Mouse (Mus musculus): ENCODE data around the gene Vrk3. TPM values are rescaled to one million over a fixed set of nuclear protein-coding genes. Genes with fewer than 3 reads are reported as not detected.
"Not testable (repeated sequence)": the region's sequence is repeated elsewhere in the genome, so short reads cannot be mapped to it uniquely, and the experiment has no call there.

Vrk3 gene
- polyA plus RNA-seq, 1 experiment from 2014 or later = 45.3 TPM

- no peak overlapping the region for H3K27ac ChIP-seq
- peaks cover 12% of the 10 kb centered on the region for H3K4me1 ChIP-seq (replicated peaks; ENCODE audit: insufficient read depth, low read length)
- DNase-seq (ENCODE audit: low spot score) (no peak), ATAC-seq (replicated peaks; ENCODE audit: low FRiP score, low read depth) (no peak)
- H3K27me3 ChIP-seq (ENCODE audit: insufficient read depth, low read length) = no peaks in the 10 kb centered on the region
- H3K4me2 ChIP-seq (ENCODE audit: low read length) = peak overlapping the region; percentile 73
- TF ChIP-seq CTCF (IDR thresholded peaks at IDR 0.05; ENCODE audit: low read depth) = no peak
- H3K4me3 ChIP-seq (replicated peaks; ENCODE audit: low read depth, low read length) = no peak overlapping the region
- 0 out of 2 replicates have a peak, but pooled peaks cover 3% of the 10 kb centered on the region for H3K36me3 ChIP-seq (ENCODE audit: insufficient read depth, low read length)
- 63% methylated on average over 4 of the region's 4 CpGs for WGBS
- no peak overlapping the region for H3K9ac ChIP-seq (ENCODE audit: low read depth, low read length)
- no peaks in the 10 kb centered on the region for H3K9me3 ChIP-seq (replicated peaks; ENCODE audit: low read length)
These were observed 1.1 kb upstream of the Vrk3 start for GRCm38 (mm10) chr7:44747115-44747514.

GRCm38 (mm10) chr7:44750950-44751349 is 2.7 kb downstream of the Vrk3 start, which contains the start of gene Zfp473:
Gene Zfp473, minus strand, starts transcription at chr7:44751050.
- H3K4me2 ChIP-seq (ENCODE audit: low read length); ATAC-seq (replicated peaks; ENCODE audit: low FRiP score, low read depth); H3K4me3 ChIP-seq (replicated peaks; ENCODE audit: low read depth, low read length); H3K9ac ChIP-seq (ENCODE audit: low read depth, low read length); H3K9me3 ChIP-seq (replicated peaks; ENCODE audit: low read length); H3K27me3 ChIP-seq (ENCODE audit: insufficient read depth, low read length); H3K4me1 ChIP-seq (replicated peaks; ENCODE audit: insufficient read depth, low read length); H3K27ac ChIP-seq; DNase-seq (ENCODE audit: low spot score): not testable (repeated sequence)
- WGBS = 86% methylated on average over 1 of the region's 1 CpGs
- peaks cover 33% of the 10 kb centered on the region for H3K36me3 ChIP-seq (ENCODE audit: insufficient read depth, low read length)

- no peaks in the 10 kb centered on the region for H3K4me1 ChIP-seq (replicated peaks; ENCODE audit: insufficient read depth, low read length)
- no peak for TF ChIP-seq CTCF (IDR thresholded peaks at IDR 0.05; ENCODE audit: low read depth)
- DNase-seq (ENCODE audit: low spot score) (no peak), ATAC-seq (replicated peaks; ENCODE audit: low FRiP score, low read depth) (no peak)
- H3K9me3 ChIP-seq (replicated peaks; ENCODE audit: low read length) = no peaks in the 10 kb centered on the region
- no peak overlapping the region for H3K4me3 ChIP-seq (replicated peaks; ENCODE audit: low read depth, low read length)
- H3K27me3 ChIP-seq (ENCODE audit: insufficient read depth, low read length) = no peaks in the 10 kb centered on the region
- no peak overlapping the region for H3K4me2 ChIP-seq (ENCODE audit: low read length)
- no peak overlapping the region for H3K9ac ChIP-seq (ENCODE audit: low read depth, low read length)
- no peak overlapping the region for H3K27ac ChIP-seq
- peaks cover 65% of the 10 kb centered on the region for H3K36me3 ChIP-seq (ENCODE audit: insufficient read depth, low read length)
- WGBS = 86% methylated on average over 2 of the region's 2 CpGs
These were observed 9.0 kb downstream of the Vrk3 start for GRCm38 (mm10) chr7:44757164-44757563.

- H3K36me3 ChIP-seq (ENCODE audit: insufficient read depth, low read length) = peaks cover 64% of the 10 kb centered on the region
- ATAC-seq (replicated peaks; ENCODE audit: low FRiP score, low read depth) = no peak
- no peak for TF ChIP-seq CTCF (IDR thresholded peaks at IDR 0.05; ENCODE audit: low read depth)
These were observed 12.2 kb downstream of the Vrk3 start for GRCm38 (mm10) chr7:44760366-44760765.

GRCm38 (mm10) chr7:44768129-44768528 is 19.9 kb downstream of the Vrk3 start:
- Histone ChIP-seq H3K4me1 (replicated peaks; ENCODE audit: insufficient read depth, low read length) (no peaks in the 10 kb centered on the region), H3K27me3 (ENCODE audit: insufficient read depth, low read length) (no peaks in the 10 kb centered on the region), H3K9ac (ENCODE audit: low read depth, low read length) (no peak overlapping the region), H3K4me3 (replicated peaks; ENCODE audit: low read depth, low read length) (no peak overlapping the region), H3K27ac (no peak overlapping the region), H3K36me3 (ENCODE audit: insufficient read depth, low read length) (peaks cover 61% of the 10 kb centered on the region), H3K9me3 (replicated peaks; ENCODE audit: low read length) (no peaks in the 10 kb centered on the region), H3K4me2 (ENCODE audit: low read length) (no peak overlapping the region)
- ATAC-seq (replicated peaks; ENCODE audit: low FRiP score, low read depth) = no peak
- WGBS = 92% methylated on average over 5 of the region's 5 CpGs
- no peak for DNase-seq (ENCODE audit: low spot score)
- TF ChIP-seq CTCF (IDR thresholded peaks at IDR 0.05; ENCODE audit: low read depth) = no peak

More at GRCm38 (mm10) chr7:44760366-44760765, 12.2 kb downstream of the Vrk3 start:
- H3K27ac ChIP-seq = no peak overlapping the region
- no peak overlapping the region for H3K9ac ChIP-seq (ENCODE audit: low read depth, low read length)
- H3K4me2 ChIP-seq (ENCODE audit: low read length) = no peak overlapping the region
- no peaks in the 10 kb centered on the region for H3K9me3 ChIP-seq (replicated peaks; ENCODE audit: low read length)
- H3K27me3 ChIP-seq (ENCODE audit: insufficient read depth, low read length) = no peaks in the 10 kb centered on the region
- no peaks in the 10 kb centered on the region for H3K4me1 ChIP-seq (replicated peaks; ENCODE audit: insufficient read depth, low read length)
- no peak overlapping the region for H3K4me3 ChIP-seq (replicated peaks; ENCODE audit: low read depth, low read length)
- no peak for DNase-seq (ENCODE audit: low spot score)

GRCm38 (mm10) chr7:44770046-44770578 is 21.9 kb downstream of the Vrk3 start:
- ATAC-seq (replicated peaks; ENCODE audit: low FRiP score, low read depth) (no peak; the same call in 1 of the 2 replicates), DNase-seq (ENCODE audit: low spot score) (peak; percentile 94)
- Histone ChIP-seq H3K27me3 (ENCODE audit: insufficient read depth, low read length) (no peaks in the 10 kb centered on the region), H3K4me2 (ENCODE audit: low read length) (no peak overlapping the region), H3K4me1 (replicated peaks; ENCODE audit: insufficient read depth, low read length) (no peaks in the 10 kb centered on the region), H3K4me3 (replicated peaks; ENCODE audit: low read depth, low read length) (no peak overlapping the region), H3K9ac (ENCODE audit: low read depth, low read length) (no peak overlapping the region), H3K36me3 (ENCODE audit: insufficient read depth, low read length) (peaks cover 47% of the 10 kb centered on the region), H3K27ac (no peak overlapping the region), H3K9me3 (replicated peaks; ENCODE audit: low read length) (no peaks in the 10 kb centered on the region)
- WGBS = 13% methylated on average over 6 of the region's 6 CpGs
- TF ChIP-seq CTCF (IDR thresholded peaks at IDR 0.05; ENCODE audit: low read depth) = peak; percentile 21; the same call in 1 of the 2 replicates
